Mouse (Mus musculus): ENCODE measurements at regions not wholly inside any gene's neighbourhood (a gene's known extent, or its start where the extent isn't known, plus 50 kb on each side); places are given as distances from the start of the nearest gene placed in this dataset.

DNA sequence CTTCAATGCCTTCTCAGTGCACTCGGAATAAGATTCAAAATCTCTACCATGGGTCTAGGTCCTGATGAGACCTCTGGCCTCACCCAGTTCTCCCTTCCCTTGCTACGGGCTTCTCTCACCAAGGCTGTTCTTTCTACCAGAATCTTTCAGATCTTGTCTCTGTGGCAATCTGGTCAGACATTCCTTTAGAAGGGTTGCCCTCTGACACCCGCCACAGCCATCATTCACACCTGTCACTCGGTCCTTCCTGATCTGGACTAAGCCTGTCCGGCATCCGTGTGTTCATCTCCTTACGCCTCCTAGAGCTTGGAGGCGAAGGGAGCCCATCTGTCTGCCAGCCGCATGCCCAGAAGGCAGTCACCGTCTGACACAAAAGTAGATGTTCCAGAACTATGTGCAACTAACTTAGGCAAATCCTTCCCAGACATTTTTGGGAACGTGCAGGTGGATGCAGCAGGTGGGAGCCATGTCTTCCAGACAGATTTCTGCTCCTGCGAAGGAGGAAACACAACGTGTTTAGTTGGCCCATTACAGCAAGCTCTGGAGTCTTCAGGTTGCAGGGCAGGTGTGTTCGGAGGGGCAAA, 77.7 kb downstream of the Fam76b start:
- H3K4me3 ChIP-seq (replicated peaks; ENCODE audit: low read length) = no peak overlapping the region
- no peak overlapping the region for H3K27ac ChIP-seq
- WGBS = 88% methylated on average over 14 of the region's 14 CpGs
- H3K27me3 ChIP-seq (ENCODE audit: control insufficient read depth, insufficient read depth, low read length) = no peaks in the 10 kb centered on the region
- H3K9me3 ChIP-seq (ENCODE audit: control insufficient read depth, low read length) = no peaks in the 10 kb centered on the region
- no peak overlapping the region for H3K9ac ChIP-seq
- no peaks in the 10 kb centered on the region for H3K4me1 ChIP-seq (replicated peaks; ENCODE audit: control insufficient read depth, insufficient read depth, low read length)
- no peak overlapping the region for H3K4me2 ChIP-seq (replicated peaks)
- no peaks in the 10 kb centered on the region for H3K36me3 ChIP-seq (replicated peaks; ENCODE audit: control insufficient read depth, insufficient read depth)
- DNase-seq (ENCODE audit: low spot score) = no peak
- ATAC-seq (ENCODE audit: low FRiP score) = no peak

DNA sequence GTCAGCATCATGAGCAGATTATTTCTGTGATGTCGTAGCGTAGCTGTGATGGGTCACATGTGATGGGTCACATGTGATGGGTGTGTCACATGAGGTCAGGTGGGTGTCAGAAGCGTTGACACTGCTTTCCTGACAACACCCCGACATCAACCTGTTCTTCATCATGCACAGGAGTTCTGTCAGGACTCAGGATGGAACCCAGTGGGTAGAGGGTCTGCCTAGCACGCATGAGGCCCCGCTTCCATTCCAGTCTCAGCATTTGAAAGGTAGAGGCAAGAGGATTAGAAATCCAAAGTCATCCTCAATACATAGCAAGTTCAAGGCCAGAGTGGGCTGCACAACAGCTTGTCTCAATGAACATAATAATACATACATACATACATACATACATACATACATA, 79.2 kb downstream of the Fam76b start:
- no peaks in the 10 kb centered on the region for H3K27me3 ChIP-seq (ENCODE audit: control insufficient read depth, insufficient read depth, low read length)
- no peak overlapping the region for H3K9ac ChIP-seq
- 97% methylated on average over 6 of the region's 6 CpGs for WGBS
- DNase-seq (ENCODE audit: low spot score) = no peak
- H3K4me1 ChIP-seq (replicated peaks; ENCODE audit: control insufficient read depth, insufficient read depth, low read length) = no peaks in the 10 kb centered on the region
- no peaks in the 10 kb centered on the region for H3K36me3 ChIP-seq (replicated peaks; ENCODE audit: control insufficient read depth, insufficient read depth)
- no peak overlapping the region for H3K4me3 ChIP-seq (replicated peaks; ENCODE audit: low read length)
- H3K9me3 ChIP-seq (ENCODE audit: control insufficient read depth, low read length) = no peaks in the 10 kb centered on the region
- H3K4me2 ChIP-seq (replicated peaks) = no peak overlapping the region
- ATAC-seq (ENCODE audit: low FRiP score) = no peak
- H3K27ac ChIP-seq = no peak overlapping the region

DNA sequence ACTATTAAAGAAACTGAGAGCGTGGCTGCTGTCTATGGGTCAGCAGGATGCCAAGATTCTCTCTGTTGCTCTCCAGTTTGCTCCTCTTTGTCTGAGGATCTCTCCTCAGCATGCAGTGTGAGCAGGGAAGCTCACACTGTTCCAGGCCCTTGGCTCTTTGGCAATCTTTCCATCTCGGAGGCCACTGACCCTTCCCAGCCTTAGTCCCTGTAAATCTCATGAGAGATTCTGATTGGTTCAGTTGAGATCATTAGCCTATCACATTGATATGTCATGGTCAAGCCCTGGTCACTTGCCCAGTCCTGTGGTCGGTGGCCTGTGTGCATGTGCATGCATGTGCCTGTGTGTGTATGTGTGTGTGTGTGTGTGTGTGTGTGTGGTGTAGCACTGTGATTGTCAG, 82.1 kb downstream of the Fam76b start:
- Histone ChIP-seq H3K4me1 (replicated peaks; ENCODE audit: control insufficient read depth, insufficient read depth, low read length) (0 out of 2 replicates have a peak, but pooled peaks cover 4% of the 10 kb centered on the region), H3K4me3 (replicated peaks; ENCODE audit: low read length) (no peak overlapping the region), H3K4me2 (replicated peaks) (no peak overlapping the region), H3K27me3 (ENCODE audit: control insufficient read depth, insufficient read depth, low read length) (no peaks in the 10 kb centered on the region), H3K9ac (no peak overlapping the region), H3K36me3 (replicated peaks; ENCODE audit: control insufficient read depth, insufficient read depth) (no peaks in the 10 kb centered on the region), H3K9me3 (ENCODE audit: control insufficient read depth, low read length) (no peaks in the 10 kb centered on the region), H3K27ac (0 out of 2 replicates have a peak overlapping the region, but pooled peaks have one; percentile 5)
- WGBS = 73% methylated on average over 3 of the region's 3 CpGs
- ATAC-seq (ENCODE audit: low FRiP score) (no peak), DNase-seq (ENCODE audit: low spot score) (no peak)

DNA sequence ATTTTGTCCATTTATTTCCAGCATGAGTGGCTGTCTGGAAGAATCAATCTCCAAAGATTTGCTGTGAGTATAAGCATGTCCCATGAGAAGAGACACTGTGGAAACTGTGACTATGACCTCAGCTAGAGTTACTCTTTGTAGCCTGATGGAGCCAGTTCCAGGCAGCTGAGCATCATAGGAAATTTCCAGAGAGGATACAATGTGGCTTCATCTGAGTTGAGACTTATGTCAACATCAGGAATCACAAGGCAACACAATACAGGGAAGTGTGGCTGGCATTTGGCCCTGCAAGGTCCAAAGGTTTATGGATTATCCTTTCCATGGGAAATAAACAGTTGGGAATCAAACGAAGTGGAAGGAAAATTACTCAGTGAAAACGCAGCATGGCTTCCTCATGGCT, 82.6 kb downstream of the Fam76b start:
- ATAC-seq (ENCODE audit: low FRiP score) (no peak), DNase-seq (ENCODE audit: low spot score) (no peak)
- Histone ChIP-seq H3K9ac (no peak overlapping the region), H3K36me3 (replicated peaks; ENCODE audit: control insufficient read depth, insufficient read depth) (no peaks in the 10 kb centered on the region), H3K27ac (no peak overlapping the region), H3K9me3 (ENCODE audit: control insufficient read depth, low read length) (no peaks in the 10 kb centered on the region), H3K27me3 (ENCODE audit: control insufficient read depth, insufficient read depth, low read length) (no peaks in the 10 kb centered on the region), H3K4me2 (replicated peaks) (no peak overlapping the region), H3K4me1 (replicated peaks; ENCODE audit: control insufficient read depth, insufficient read depth, low read length) (0 out of 2 replicates have a peak, but pooled peaks cover 4% of the 10 kb centered on the region), H3K4me3 (replicated peaks; ENCODE audit: low read length) (no peak overlapping the region)
- WGBS = 77% methylated on average over 2 of the region's 2 CpGs

DNA sequence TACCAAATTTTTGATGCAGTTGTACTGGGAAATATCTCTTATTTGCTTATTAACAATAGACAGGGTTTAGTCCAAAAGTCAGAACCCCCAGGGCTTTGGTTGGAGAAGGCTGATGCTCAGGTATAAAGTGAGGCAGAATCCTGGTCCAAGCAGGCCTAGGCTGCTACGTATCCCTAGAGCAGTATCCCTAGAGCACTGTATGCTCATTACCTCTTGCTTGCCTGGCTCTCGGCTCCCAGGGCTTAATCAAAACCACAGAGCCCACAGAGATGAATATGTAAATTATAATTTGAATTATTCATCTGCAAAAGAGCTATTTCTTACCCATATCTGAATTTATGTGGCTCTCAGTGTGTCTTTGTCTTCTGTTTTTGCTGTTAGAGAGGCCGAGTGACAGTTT, 85.9 kb downstream of the Fam76b start:
- Histone ChIP-seq H3K4me2 (replicated peaks) (no peak overlapping the region), H3K4me1 (replicated peaks; ENCODE audit: control insufficient read depth, insufficient read depth, low read length) (peaks cover 5% of the 10 kb centered on the region; the same call in 1 of the 2 replicates), H3K36me3 (replicated peaks; ENCODE audit: control insufficient read depth, insufficient read depth) (no peaks in the 10 kb centered on the region), H3K27me3 (ENCODE audit: control insufficient read depth, insufficient read depth, low read length) (no peaks in the 10 kb centered on the region), H3K4me3 (replicated peaks; ENCODE audit: low read length) (no peak overlapping the region), H3K9ac (no peak overlapping the region), H3K9me3 (ENCODE audit: control insufficient read depth, low read length) (no peaks in the 10 kb centered on the region), H3K27ac (no peak overlapping the region)
- DNase-seq (ENCODE audit: low spot score) = no peak
- ATAC-seq (ENCODE audit: low FRiP score) = no peak; the same call in 1 of the 2 replicates
- 38% methylated on average over 3 of the region's 3 CpGs for WGBS

DNA sequence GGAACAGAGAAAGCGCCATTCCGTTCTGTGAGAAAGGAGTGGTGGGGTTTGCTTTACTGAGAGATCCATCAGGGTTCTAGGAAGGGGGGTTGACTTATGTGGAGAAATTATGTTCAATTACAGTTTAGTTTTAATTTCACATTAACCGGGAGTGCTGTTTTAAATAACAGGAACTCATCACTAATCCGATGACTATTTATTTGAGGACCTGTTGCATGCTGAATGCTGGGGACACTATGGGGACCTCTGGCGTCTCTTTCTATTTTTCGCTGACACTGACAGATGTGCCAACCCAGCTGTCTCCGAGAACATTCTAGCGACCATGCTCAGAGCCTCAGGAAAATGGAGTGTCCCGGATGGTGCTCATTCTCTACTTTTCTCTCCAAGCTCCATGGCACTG, 86.6 kb downstream of the Fam76b start:
- H3K4me2 ChIP-seq (replicated peaks) = no peak overlapping the region
- ATAC-seq (ENCODE audit: low FRiP score) (no peak), DNase-seq (ENCODE audit: low spot score) (no peak)
- no peaks in the 10 kb centered on the region for H3K27me3 ChIP-seq (ENCODE audit: control insufficient read depth, insufficient read depth, low read length)
- no peak overlapping the region for H3K4me3 ChIP-seq (replicated peaks; ENCODE audit: low read length)
- H3K27ac ChIP-seq = no peak overlapping the region
- peaks cover 12% of the 10 kb centered on the region for H3K4me1 ChIP-seq (replicated peaks; ENCODE audit: control insufficient read depth, insufficient read depth, low read length)
- no peaks in the 10 kb centered on the region for H3K36me3 ChIP-seq (replicated peaks; ENCODE audit: control insufficient read depth, insufficient read depth)
- H3K9me3 ChIP-seq (ENCODE audit: control insufficient read depth, low read length) = no peaks in the 10 kb centered on the region
- 79% methylated on average over 9 of the region's 9 CpGs for WGBS
- H3K9ac ChIP-seq = no peak overlapping the region

DNA sequence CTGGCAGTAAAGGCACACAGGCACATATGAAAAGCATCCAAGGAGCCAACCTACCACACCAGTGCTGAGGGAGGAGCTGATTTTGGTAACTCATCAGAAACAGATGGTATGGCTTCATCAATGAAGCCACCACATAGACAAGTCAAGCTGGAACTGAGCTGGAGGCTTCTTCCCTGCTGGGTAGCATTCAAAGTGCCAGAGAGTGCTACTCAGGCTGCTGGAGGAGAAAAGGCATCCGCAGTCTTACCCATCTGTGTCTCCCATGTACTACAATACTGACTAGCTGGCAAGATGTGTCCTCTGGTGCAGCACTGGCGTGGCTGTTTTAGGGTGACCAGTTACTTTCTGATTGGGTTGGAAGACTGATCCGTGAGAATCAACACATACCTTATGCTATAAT, 87.3 kb downstream of the Fam76b start:
- peaks cover 18% of the 10 kb centered on the region for H3K4me1 ChIP-seq (replicated peaks; ENCODE audit: control insufficient read depth, insufficient read depth, low read length)
- H3K27me3 ChIP-seq (ENCODE audit: control insufficient read depth, insufficient read depth, low read length) = no peaks in the 10 kb centered on the region
- DNase-seq (ENCODE audit: low spot score) (no peak), ATAC-seq (ENCODE audit: low FRiP score) (no peak)
- no peak overlapping the region for H3K9ac ChIP-seq
- no peak overlapping the region for H3K4me2 ChIP-seq (replicated peaks)
- H3K27ac ChIP-seq = no peak overlapping the region
- no peak overlapping the region for H3K4me3 ChIP-seq (replicated peaks; ENCODE audit: low read length)
- 83% methylated on average over 3 of the region's 3 CpGs for WGBS
- H3K36me3 ChIP-seq (replicated peaks; ENCODE audit: control insufficient read depth, insufficient read depth) = no peaks in the 10 kb centered on the region
- no peaks in the 10 kb centered on the region for H3K9me3 ChIP-seq (ENCODE audit: control insufficient read depth, low read length)

DNA sequence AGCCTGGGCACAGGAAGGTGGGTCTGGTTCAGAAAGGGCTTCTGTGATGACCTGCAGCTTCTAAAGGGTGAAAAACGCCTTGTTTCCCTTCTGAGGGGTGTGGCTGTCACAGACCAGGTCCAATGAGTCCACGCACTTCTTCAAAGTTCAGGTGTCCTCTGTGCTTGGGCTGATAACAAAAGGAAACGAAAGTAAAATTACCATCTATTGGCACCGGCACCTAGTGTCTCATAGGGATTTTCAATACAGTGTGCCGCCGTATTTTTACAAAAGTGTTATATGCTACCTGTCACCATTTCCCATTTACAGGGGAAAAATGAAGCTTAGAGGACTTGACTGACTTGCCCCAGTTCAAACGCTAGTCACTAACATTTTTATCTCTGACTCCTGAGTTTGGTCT, 89.3 kb downstream of the Fam76b start:
- Histone ChIP-seq H3K27me3 (ENCODE audit: control insufficient read depth, insufficient read depth, low read length) (no peaks in the 10 kb centered on the region), H3K4me1 (replicated peaks; ENCODE audit: control insufficient read depth, insufficient read depth, low read length) (peaks cover 18% of the 10 kb centered on the region), H3K4me3 (replicated peaks; ENCODE audit: low read length) (no peak overlapping the region), H3K27ac (no peak overlapping the region), H3K9ac (no peak overlapping the region), H3K36me3 (replicated peaks; ENCODE audit: control insufficient read depth, insufficient read depth) (no peaks in the 10 kb centered on the region), H3K4me2 (replicated peaks) (no peak overlapping the region), H3K9me3 (ENCODE audit: control insufficient read depth, low read length) (no peaks in the 10 kb centered on the region)
- WGBS = 92% methylated on average over 7 of the region's 7 CpGs
- DNase-seq (ENCODE audit: low spot score) (no peak), ATAC-seq (ENCODE audit: low FRiP score) (no peak)

DNA sequence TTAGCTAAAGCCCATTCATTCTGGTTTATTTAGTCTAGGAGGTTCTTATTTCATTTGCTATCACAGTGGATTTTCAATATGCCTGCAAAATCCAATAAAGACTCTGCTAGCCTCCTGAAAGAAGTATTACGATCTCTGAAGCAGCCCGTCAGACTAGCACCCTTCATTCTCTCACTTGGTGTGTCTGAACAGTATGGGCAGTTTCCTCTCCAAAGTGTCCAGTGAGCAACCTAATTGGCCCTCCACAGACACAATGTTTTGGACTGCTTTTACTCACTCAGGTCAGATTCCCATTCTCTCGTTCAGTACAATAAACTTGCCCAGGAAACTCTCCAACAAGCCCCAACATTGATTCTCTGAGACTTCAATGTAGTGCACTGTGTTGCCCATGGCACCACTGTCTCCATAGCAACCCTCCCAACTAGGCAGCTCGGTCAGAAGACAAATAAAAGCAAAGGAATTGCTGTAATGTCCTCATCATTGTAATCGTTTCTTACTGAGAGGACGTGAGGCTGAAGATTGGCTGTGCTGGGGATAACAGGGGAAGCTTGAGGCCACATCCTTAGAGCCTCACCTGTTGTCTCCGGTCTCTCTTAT, 91.2 kb downstream of the Fam76b start:
- H3K4me3 ChIP-seq (replicated peaks; ENCODE audit: low read length) = no peak overlapping the region
- H3K27me3 ChIP-seq (ENCODE audit: control insufficient read depth, insufficient read depth, low read length) = no peaks in the 10 kb centered on the region
- ATAC-seq (ENCODE audit: low FRiP score) = peak; percentile 78
- H3K4me2 ChIP-seq (replicated peaks) = 0 out of 2 replicates have a peak overlapping the region, but pooled peaks have one; percentile 5
- no peaks in the 10 kb centered on the region for H3K36me3 ChIP-seq (replicated peaks; ENCODE audit: control insufficient read depth, insufficient read depth)
- WGBS = 24% methylated on average over 7 of the region's 7 CpGs
- H3K27ac ChIP-seq = 0 out of 2 replicates have a peak overlapping the region, but pooled peaks have one; percentile 16
- no peak overlapping the region for H3K9ac ChIP-seq
- DNase-seq (ENCODE audit: low spot score) = peak; percentile 66
- H3K9me3 ChIP-seq (ENCODE audit: control insufficient read depth, low read length) = peaks cover 5% of the 10 kb centered on the region
- H3K4me1 ChIP-seq (replicated peaks; ENCODE audit: control insufficient read depth, insufficient read depth, low read length) = peaks cover 14% of the 10 kb centered on the region

All from hindbrain, embryonic 14.5 days (tissue).